Mouse (Mus musculus) limb, embryonic 11.5 days (tissue): ENCODE results near the gene Spag9. TPM values are rescaled to one million over a fixed set of nuclear protein-coding genes. Genes with fewer than 3 reads are reported as not detected.
A peak's percentile ranks its signal among the peaks of the same experiment; 100 is the strongest.

Experiments
- ATAC-seq: fragments of 200-750 bp; cut with Nextera tagmentation; 2 replicates; pipeline ENCODE4 v1.8.0; 2017; ENCODE audit warnings: low read depth; ENCODE audit not compliant: insufficient number of reproducible peaks, low FRiP score, low TSS enrichment
- DNase-seq: peaks from one replicate; pipeline ENCODE4 v3.0.0-alpha.2; 2015; ENCODE audit warnings: low spot score
- H3K27ac ChIP-seq: fragments of 300-500 bp; sonication (generic); replicated peaks from 2 replicates; pipeline ENCODE4 v1.5.1; 2014; ENCODE audit warnings: low read depth, mild to moderate bottlenecking, low read length
- H3K27me3 ChIP-seq: fragments of 300-500 bp; sonication (generic); 2 replicates; pipeline ENCODE4 v1.6.1; 2014; ENCODE audit warnings: mild to moderate bottlenecking, low read length, mixed read lengths; ENCODE audit not compliant: control insufficient read depth, insufficient read depth
- H3K36me3 ChIP-seq: fragments of 300-500 bp; sonication (generic); 2 replicates; pipeline ENCODE4 v1.6.1; 2014; ENCODE audit warnings: mild to moderate bottlenecking, low read length, moderate library complexity, mixed read lengths; ENCODE audit not compliant: control insufficient read depth, insufficient read depth
- H3K4me1 ChIP-seq: fragments of 300-500 bp; sonication (generic); 2 replicates; pipeline ENCODE4 v1.6.1; 2014; ENCODE audit warnings: low read length, mixed read lengths; ENCODE audit not compliant: control insufficient read depth, insufficient read depth
- H3K4me2 ChIP-seq: fragments of 300-500 bp; sonication (generic); 2 replicates; pipeline ENCODE4 v1.6.1; 2014; ENCODE audit warnings: low read depth, mild to moderate bottlenecking, moderate library complexity; ENCODE audit not compliant: severe bottlenecking
- H3K4me3 ChIP-seq: fragments of 300-500 bp; sonication (generic); 2 replicates; pipeline ENCODE4 v1.5.1; 2014; ENCODE audit warnings: low read depth, low read length
- H3K9ac ChIP-seq: fragments of 300-500 bp; sonication (generic); 2 replicates; pipeline ENCODE4 v1.6.1; 2014; ENCODE audit warnings: mild to moderate bottlenecking, low read length
- H3K9me3 ChIP-seq: fragments of 300-500 bp; sonication (generic); 2 replicates; pipeline ENCODE4 v1.6.1; 2016; ENCODE audit warnings: low read length; ENCODE audit not compliant: control insufficient read depth
- WGBS: fragments of 180-500 bp; shearing (Covaris S2); extraction: QIAGEN DNeasy Blood & Tissue Kit; methylation state at CpG from one replicate; pipeline ENCODE4 v1.1.7; 2014; 5-methylcytosine and 5-hydroxymethylcytosine counted together
- polyA plus RNA-seq: library from polyadenylated mRNA; unstranded; fragments of >200 nt; fragmentation: Nextera tagmentation; extraction: Ambion mirVana; gene quantifications from 2 replicates; pipeline ENCODE4 v1.2.1, GENCODE M21; 2014

The Spag9 gene
- polyA plus RNA-seq, 1 experiment from 2014 or later: 37.0 TPM

DNA sequence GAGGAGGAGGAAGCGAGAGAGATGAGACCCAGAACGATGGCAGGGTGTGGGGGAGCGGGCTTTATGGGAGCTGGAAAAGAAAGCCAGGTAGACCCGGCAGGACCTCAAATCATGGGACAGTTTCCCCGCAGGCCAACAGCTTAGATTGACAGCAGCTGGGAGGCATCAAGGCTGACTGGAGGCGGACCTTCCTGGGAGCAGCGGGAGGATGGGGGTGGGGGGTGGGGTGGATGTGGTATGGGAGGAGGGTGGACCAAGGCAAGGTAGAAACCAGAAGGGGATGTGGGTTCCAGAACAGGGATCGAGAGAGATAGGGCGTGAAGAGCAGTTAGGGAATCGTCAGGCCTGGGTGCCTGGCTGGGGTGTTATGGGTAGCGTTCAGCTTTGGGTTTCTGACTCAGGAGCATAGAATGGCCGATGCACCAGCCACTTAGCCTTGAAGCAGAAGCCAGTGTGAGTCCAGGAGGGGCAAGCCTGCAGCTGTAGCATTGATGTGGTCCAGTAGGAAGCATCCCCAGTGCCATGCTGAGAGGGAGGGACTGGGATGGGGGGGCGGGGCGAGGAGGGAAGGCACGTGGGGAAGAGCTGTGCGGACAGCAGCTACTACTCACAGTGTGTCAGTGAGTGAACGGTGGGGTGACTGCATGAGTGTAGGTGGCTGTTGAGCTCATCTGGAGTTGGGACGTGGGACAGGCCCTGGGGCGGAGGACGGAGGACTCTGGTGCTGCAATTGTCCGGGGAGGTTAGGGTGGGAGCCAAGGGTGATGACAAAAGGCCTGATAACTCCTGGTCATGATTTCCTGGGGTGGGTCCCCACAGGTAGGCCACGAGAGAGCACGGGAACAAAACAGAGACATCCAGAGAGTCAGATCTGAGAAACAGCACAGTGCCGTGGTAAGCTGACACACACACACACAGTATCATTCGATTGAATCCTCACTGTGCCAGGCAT, 154.9 kb downstream of the Spag9 start:
- Histone ChIP-seq H3K9ac (no peak overlapping the region), H3K4me2 (no peak overlapping the region), H3K27me3 (0 out of 2 replicates have a peak, but pooled peaks cover 3% of the 10 kb centered on the region), H3K4me3 (no peak overlapping the region), H3K4me1 (peaks cover 5% of the 10 kb centered on the region), H3K36me3 (no peaks in the 10 kb centered on the region), H3K9me3 (no peaks in the 10 kb centered on the region), H3K27ac (no peak overlapping the region)
- DNase-seq (no peak), ATAC-seq (no peak)
- WGBS: 35% methylated on average over 25 of the region's 25 CpGs

DNA sequence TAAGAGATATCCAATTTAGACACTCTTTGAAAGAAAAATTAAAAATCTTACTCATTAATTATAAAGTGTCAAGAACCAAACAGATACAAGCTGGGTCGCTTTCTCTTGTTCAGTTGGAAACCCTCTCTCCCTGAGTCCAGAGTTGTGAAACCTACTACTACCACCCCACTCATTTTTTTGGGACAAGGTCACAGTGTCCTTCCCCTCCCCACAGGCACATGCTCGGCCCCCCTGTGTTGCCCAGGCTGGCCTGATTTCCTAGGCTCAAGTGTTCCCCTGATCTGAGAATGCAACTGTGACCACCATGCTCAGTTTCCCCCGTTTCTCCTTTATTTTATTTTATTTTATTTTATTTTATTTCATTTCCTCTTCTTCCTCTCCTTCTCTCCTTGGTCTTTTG, 158.3 kb downstream of the Spag9 start:
- no peaks in the 10 kb centered on the region for H3K9me3 ChIP-seq
- ATAC-seq (no peak), DNase-seq (no peak)
- H3K27me3 ChIP-seq: 0 out of 2 replicates have a peak, but pooled peaks cover 2% of the 10 kb centered on the region
- H3K9ac ChIP-seq: no peak overlapping the region
- 89% methylated on average over 3 of the region's 3 CpGs for WGBS
- no peak overlapping the region for H3K27ac ChIP-seq
- H3K4me3 ChIP-seq: no peak overlapping the region
- no peak overlapping the region for H3K4me2 ChIP-seq
- peaks cover 13% of the 10 kb centered on the region for H3K4me1 ChIP-seq
- H3K36me3 ChIP-seq: no peaks in the 10 kb centered on the region

DNA sequence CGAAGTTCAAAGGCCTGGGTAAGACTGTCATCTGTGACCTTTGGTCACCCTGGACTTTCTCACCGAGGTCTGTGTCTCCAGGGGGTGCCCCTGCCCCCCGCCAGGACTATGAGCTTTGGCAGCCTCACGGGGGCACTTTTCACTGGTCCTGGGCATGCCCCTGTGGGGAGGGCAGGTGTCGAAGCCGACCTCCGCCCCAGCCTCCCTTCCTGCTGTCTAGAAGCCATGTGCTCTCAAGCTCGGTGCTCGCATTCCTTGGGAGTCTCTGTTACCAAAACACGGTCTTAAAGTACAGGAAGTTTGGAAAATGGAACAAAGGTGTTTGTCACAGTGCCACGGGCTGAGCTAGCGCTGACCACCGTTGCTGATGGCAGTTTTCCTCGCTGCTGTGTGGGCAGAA, 162.6 kb downstream of the Spag9 start:
- no peak overlapping the region for H3K4me2 ChIP-seq
- no peaks in the 10 kb centered on the region for H3K9me3 ChIP-seq
- H3K36me3 ChIP-seq: no peaks in the 10 kb centered on the region
- H3K4me3 ChIP-seq: no peak overlapping the region
- no peaks in the 10 kb centered on the region for H3K27me3 ChIP-seq
- H3K9ac ChIP-seq: no peak overlapping the region
- ATAC-seq (no peak), DNase-seq (peak; percentile 46)
- peak overlapping the region; percentile 50; the same call in 1 of the 2 replicates for H3K27ac ChIP-seq
- 36% methylated on average over 14 of the region's 14 CpGs for WGBS
- H3K4me1 ChIP-seq: peaks cover 26% of the 10 kb centered on the region

GRCm38 (mm10) chr11:94159066-94159880, 163.4 kb downstream of the Spag9 start:
- DNase-seq: no peak
- H3K4me1 ChIP-seq: peaks cover 26% of the 10 kb centered on the region
- no peak for ATAC-seq
- no peak overlapping the region for H3K4me2 ChIP-seq
- no peaks in the 10 kb centered on the region for H3K36me3 ChIP-seq
- no peaks in the 10 kb centered on the region for H3K9me3 ChIP-seq
- no peaks in the 10 kb centered on the region for H3K27me3 ChIP-seq
- peak overlapping the region; percentile 61; the same call in 1 of the 2 replicates for H3K27ac ChIP-seq
- WGBS: 63% methylated on average over 14 of the region's 14 CpGs
- no peak overlapping the region for H3K4me3 ChIP-seq
- H3K9ac ChIP-seq: peak overlapping the region; percentile 14; the same call in 1 of the 2 replicates

- Histone ChIP-seq H3K36me3 (no peaks in the 10 kb centered on the region), H3K9me3 (no peaks in the 10 kb centered on the region), H3K4me3 (peak overlapping the region; percentile 11), H3K4me2 (peak overlapping the region; percentile 49), H3K4me1 (peaks cover 26% of the 10 kb centered on the region), H3K9ac (peak overlapping the region; percentile 43), H3K27ac (peak overlapping the region; percentile 61), H3K27me3 (no peaks in the 10 kb centered on the region)
- ATAC-seq (no peak), DNase-seq (peak; percentile 35)
- 36% methylated on average over 7 of the region's 7 CpGs for WGBS
These were observed 164.1 kb downstream of the Spag9 start for GRCm38 (mm10) chr11:94159911-94160415.

- Histone ChIP-seq H3K9me3 (no peaks in the 10 kb centered on the region), H3K4me1 (peaks cover 26% of the 10 kb centered on the region), H3K36me3 (no peaks in the 10 kb centered on the region)
These were observed 164.8 kb downstream of the Spag9 start for GRCm38 (mm10) chr11:94160443-94161266.

GRCm38 (mm10) chr11:94161267-94161646, 165.4 kb downstream of the Spag9 start:
- 43% methylated on average over 9 of the region's 9 CpGs for WGBS

More at GRCm38 (mm10) chr11:94160443-94161266, 164.8 kb downstream of the Spag9 start:
- DNase-seq (peak; percentile 85), ATAC-seq (peak; percentile 89)
- peak overlapping the region; percentile 49 for H3K4me2 ChIP-seq
- H3K9ac ChIP-seq: peak overlapping the region; percentile 43
- 11% methylated on average over 23 of the region's 23 CpGs for WGBS
- peak overlapping the region; percentile 11 for H3K4me3 ChIP-seq
- peak overlapping the region; percentile 61 for H3K27ac ChIP-seq
- no peaks in the 10 kb centered on the region for H3K27me3 ChIP-seq

More at GRCm38 (mm10) chr11:94161267-94161646, 165.4 kb downstream of the Spag9 start:
- H3K27ac ChIP-seq: peak overlapping the region; percentile 61; the same call in 1 of the 2 replicates
- peaks cover 26% of the 10 kb centered on the region for H3K4me1 ChIP-seq
- DNase-seq (peak; percentile 37), ATAC-seq (no peak)
- H3K4me2 ChIP-seq: peak overlapping the region; percentile 49
- no peaks in the 10 kb centered on the region for H3K27me3 ChIP-seq
- H3K4me3 ChIP-seq: peak overlapping the region; percentile 11; the same call in 1 of the 2 replicates
- H3K36me3 ChIP-seq: no peaks in the 10 kb centered on the region
- no peaks in the 10 kb centered on the region for H3K9me3 ChIP-seq
- 0 out of 2 replicates have a peak overlapping the region, but pooled peaks have one; percentile 40 for H3K9ac ChIP-seq
